Mouse (Mus musculus) liver (tissue): ENCODE measurements around the gene Unkl.
"Not testable (repeated sequence)": the region's sequence is repeated elsewhere in the genome, so short reads cannot be mapped to it uniquely, and the experiment has no call there.

Source experiments
- DNase-seq: peaks from one replicate; pipeline ENCODE4 v3.0.0-alpha.2; 2020; ENCODE audit warnings: mixed read lengths

Gene Unkl

DNA sequence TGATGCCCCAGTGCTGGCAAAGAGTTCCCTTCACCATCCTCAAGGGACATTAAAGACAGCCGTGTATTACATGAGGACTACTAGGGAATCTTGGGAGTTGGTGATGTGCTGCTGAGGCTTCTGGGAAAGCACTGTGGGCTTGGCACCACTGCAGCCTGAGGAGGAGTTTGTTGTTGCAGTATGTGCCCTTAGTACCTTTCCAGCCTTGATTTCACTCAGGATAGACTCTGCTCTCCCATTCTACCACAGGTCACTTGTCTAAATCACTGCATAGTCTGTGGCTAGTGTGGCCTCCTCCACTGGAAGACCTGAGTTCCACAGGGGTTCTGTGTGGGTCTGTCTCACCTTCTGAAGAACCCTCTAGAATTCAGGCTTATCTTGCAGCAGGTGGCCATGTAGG is 32.5 kb downstream of the Unkl start:
- DNase-seq, result no peak

GRCm38 (mm10) chr17:25221821-25222503 is 33.8 kb downstream of the Unkl start:
- DNase-seq, result peak; percentile 94

- peak; percentile 30 for DNase-seq
These were observed 34.3 kb downstream of the Unkl start for GRCm38 (mm10) chr17:25222504-25222940.

GRCm38 (mm10) chr17:25222951-25223601 is 34.9 kb downstream of the Unkl start:
- DNase-seq, result peak; percentile 76

GRCm38 (mm10) chr17:25224586-25225222 is 36.5 kb downstream of the Unkl start:
- peak; percentile 75 for DNase-seq

- peak; percentile 85 for DNase-seq
These were observed 37.5 kb downstream of the Unkl start for GRCm38 (mm10) chr17:25225659-25226058.

- DNase-seq, result no peak
These were observed 39.8 kb downstream of the Unkl start for GRCm38 (mm10) chr17:25227991-25228390.

GRCm38 (mm10) chr17:25230014-25230655 is 41.9 kb downstream of the Unkl start:
- not testable (repeated sequence) for DNase-seq

GRCm38 (mm10) chr17:25230700-25231099 is 42.5 kb downstream of the Unkl start:
- DNase-seq, result no peak

DNA sequence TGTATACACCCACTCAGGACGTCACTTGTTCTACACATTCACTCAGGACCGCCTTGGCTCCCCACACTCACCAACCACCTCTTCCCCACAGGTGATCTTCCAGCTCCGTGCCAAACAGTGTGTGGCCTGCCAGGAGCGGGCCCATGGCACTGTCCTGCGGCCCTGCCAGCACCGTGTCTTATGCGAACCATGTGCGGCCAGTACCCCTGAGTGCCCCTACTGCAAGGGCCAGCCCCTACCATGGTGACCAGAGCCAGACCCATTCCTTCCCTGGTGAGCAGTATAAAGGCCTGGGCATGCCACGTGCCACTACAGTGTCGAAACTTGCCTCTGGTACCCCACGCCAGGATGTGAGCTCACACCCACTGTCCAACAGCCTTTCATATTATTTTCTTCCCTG is 43.4 kb downstream of the Unkl start:
- not testable (repeated sequence) for DNase-seq

DNA sequence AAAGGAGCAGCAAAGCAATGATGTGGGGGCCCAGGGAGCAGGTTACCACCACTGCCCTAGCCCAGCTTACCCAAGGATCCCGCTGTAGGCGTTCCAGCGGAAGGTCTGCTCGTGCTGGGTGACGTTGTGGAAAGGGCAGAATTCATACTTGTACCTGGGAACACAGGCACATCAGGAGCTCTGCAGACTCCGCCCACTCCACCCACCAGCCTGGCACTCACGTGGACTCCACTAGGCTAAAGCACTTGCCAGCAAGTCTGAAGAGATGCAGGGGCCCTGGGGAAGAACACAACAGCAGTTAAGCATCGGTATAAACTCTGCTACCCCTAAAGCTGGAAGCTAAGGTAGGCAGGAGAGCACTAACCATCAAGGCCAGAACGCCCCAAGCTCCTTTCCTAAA is 47.4 kb downstream of the Unkl start:
- no peak for DNase-seq

DNA sequence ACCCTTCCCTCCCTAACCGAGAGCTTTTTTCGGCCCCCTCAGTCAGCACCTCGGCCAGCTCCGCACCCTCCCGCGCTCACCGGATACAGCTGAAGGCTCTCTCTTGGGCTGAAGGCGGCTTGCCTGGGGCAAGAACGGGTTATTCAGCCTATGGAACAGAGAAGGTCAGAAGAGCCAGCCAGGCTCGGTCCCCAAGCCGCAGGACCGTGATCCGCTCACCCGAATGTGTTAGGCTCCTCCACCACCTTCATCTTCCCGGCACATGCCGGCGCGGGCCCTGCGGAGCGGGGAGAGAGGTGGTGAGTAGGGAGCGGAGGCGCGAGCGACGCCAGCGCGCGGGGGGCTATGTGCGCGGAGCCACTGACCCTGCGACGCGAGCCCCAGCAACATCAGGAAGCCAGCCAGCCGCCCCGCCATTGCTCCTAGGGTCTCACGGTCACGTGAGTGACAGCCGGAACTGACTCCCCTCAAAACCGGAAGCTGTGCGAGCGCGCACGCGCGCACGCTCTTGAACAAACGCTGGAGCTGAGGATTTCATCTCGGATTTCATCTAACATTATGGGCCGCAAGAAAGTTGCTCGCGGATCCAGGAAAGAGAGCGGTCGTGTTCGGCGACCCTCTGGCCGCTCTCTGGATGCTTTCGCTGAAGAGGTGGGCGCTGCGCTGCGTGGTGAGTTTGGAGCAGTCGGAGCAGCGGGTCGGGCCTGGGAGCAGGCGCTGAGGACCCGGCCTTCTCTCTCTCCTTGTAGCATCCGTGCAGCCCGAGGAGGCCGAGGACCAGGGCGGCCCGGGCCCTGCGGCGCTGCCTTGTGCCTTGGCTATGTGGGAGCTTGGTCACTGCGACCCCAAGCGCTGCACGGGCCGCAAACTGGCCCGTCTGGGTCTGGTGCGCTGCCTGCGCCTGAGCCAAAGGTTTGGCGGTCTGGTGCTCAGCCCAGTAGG is 51.8 kb downstream of the Unkl start, which contains the start of the genes Gnptg and Tsr3:
Gene Gnptg, minus strand, starts transcription at position 430 of the 942 bp plus-strand sequence.
Gene Tsr3, plus strand, starts transcription at position 476 of the 942 bp plus-strand sequence.
- DNase-seq, result peak; percentile 86

DNA sequence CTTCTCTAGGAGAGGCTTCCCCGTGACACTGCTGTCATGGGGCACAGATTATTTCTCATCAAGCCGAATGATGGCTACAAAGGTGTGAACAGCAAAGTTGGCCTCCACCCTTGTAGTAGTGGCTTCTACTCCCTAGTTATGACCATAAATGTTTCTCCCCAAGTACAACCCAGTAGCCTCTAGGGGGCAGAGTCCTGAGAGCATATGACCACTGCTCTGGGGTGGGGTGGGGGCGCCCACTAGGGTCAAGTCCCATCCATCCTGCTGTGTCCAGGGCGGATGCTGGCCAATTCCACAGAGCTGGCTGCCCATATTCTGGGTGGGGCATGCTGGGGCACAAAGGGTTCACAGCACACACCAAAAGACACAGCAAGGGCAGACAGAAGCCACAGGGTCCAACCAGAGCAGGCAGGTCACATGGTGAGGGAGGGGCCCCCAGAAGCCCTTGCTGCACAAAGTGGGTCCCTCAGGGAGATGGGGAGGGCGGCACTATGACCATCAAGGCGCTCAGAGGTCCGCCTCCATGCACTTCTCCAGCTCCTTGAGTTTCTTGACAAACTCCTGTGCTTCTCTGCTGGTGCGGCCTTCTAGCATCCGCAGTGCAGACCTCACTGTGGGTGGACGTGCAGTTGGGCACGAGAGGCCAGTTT is 55.1 kb downstream of the Unkl start:
- DNase-seq, result no peak

GRCm38 (mm10) chr17:25244239-25244638 is 56.0 kb downstream of the Unkl start:
- no peak for DNase-seq

- no peak for DNase-seq
These were observed 60.0 kb downstream of the Unkl start for GRCm38 (mm10) chr17:25248033-25248750.

DNA sequence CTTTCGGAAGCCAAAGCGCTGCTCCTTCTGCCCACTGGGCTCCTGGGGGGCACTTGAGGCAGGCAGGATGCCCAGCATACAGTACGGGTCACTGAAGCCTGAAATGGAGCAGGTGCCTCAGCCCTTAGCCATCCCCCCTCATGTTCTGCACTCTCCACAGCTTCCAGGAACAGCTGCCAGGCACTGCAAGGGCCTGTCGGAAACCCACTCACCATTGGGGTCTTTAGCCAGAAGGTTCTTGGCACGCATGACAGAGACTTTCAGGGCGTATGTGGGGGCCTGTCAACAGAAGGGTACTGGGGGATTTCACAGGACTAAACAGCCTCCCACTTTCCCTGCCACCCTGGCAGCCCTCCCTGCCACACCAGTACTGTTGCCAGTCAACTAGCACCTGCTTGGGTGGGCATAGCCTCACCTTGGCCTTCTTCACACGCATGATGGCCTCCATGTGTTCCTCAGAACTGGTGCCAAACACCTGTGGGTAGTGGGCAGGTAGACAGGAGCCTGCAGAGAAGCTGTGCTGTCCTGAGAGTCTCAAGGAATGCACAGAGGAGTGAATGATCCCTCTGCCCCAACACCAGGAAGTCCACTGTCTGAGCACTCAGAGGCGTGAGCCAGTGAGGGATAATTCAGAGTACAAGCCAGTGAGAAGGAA is 62.1 kb downstream of the Unkl start:
- no peak for DNase-seq

DNA sequence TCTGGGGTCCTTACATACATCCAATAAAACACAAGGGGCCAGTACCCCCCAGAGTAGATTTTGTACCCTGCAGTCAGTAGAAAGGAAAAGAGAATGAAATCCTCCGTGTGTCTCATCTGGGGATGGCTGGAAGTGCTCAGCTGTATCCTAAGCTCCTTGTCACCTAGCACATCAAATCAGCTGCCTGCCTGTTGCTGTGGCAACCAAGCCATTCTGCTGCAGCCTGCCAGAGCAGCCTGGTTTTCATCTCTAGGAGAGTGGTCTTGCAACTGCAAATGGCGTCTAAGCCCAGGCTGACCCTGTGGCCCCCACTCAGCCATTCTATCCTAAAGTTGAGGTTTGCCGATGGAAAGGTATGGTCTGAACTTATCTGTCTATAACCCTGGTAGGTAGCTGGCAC is 64.4 kb downstream of the Unkl start:
- no peak for DNase-seq

DNA sequence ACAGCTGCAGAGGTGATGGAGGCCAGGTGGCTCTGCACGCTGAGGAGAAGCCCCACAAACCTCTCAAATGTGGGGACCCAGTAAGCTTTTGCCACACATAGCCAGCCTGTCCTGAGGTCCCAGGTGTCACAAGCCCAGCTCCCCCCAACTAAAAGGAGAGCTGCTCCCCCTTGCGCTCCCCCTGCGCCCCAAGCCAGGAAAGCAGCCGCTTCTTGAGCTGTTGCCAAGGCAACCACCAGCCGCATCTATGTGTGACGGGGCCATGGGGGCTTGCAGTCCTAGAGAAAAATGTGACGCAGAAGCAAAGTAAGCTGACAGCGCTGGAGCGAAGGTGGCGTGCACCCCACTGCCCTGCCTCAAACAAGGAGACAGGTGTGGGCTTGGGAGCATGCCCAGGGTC is 65.6 kb downstream of the Unkl start:
- DNase-seq, result no peak

DNA sequence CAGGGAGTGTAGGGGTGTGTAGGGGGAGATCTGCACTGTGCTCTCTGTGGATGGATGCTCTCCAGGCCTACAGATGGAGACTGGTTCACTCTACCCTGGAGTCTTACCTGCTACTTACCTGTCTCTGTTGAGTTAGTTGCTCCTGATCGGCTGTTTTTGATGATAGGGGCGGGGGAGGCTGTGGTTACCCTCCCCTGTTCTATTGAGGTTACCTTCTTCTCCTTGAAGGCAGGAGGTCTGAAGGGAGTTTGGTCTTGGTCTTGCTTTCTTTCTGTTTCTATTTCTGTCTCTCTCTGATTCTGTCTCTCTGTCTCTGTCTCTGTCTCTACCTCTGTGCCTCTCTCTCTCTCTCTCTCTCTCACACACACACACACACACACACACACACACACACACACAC is 66.9 kb downstream of the Unkl start:
- DNase-seq, result no peak

DNA sequence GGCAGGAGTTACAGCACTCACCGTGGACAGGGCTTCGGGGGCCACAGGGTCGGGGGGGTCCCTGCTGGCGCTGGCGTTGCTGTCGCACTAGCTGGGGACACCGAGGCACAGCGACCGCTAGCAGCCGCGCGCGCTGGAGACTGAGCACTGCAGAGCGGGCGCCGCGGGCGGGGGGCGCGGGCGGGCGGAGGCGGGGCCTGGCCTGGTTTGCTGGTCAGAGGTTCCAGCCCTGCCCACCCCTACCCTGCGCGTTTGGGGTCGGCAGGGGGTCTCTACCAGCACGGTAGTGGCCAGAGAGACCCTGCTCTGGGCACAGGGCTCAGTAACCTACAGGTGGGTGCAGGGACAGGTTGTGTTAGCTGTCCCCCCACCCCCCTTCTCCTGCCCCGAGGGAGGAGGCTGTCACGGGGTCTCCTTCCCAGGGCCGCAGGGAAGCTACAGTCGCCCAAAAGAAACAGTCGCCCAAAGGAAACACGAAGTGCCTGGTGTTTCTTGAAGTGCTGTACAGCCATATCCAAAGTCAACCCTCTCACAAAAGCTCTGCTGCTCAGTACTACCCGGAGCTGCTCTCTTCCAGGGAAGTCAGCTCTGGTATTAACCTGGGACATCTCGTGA is 68.0 kb downstream of the Unkl start, which contains the start of gene Baiap3:
Gene Baiap3, minus strand, starts transcription at position 225 of the 615 bp plus-strand sequence.
- DNase-seq, result no peak
